Mouse (Mus musculus): Measurements from ENCODE around the gene Dnajc27. TPM values are rescaled to one million over a fixed set of nuclear protein-coding genes. Genes with fewer than 3 reads are reported as not detected.

Gene Dnajc27
- polyA plus RNA-seq, 1 experiment from 2014 or later, result 0.94 TPM

DNA sequence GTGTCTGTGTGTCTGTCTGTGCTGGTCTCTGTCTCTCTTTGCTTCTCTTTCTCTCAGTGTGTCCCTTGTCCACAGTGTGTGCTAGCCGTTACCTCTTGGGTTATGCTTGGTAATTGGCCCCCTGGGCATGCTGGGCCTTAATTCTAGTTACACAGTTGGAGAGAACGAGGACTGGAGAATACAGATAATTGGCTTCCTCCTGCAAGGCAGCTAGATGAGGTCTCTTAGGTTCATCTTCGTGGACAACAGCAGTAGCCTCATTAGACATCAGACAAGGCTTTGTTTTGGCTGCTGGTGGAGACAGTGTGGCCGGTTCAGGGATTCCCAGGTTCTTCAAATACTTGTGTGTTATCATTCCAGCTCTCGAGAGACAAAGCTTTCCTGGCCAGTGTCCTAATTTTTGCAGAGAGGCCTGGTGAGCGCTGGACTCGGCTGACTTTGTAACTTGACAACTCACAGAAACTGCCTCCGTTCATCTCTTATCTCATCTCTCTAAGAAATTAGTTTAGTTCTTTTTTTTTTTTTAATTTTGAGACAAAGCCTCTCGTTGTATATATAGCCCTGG, 31.4 kb upstream of the Dnajc27 start:
- WGBS (ENCODE audit: insufficient replicate concordance), result 48% methylated on average over 9 of the region's 9 CpGs
- H3K9me3 ChIP-seq (replicated peaks; ENCODE audit: control insufficient read depth, low read length), result no peaks in the 10 kb centered on the region
- no peak overlapping the region for H3K9ac ChIP-seq (ENCODE audit: low read depth, low read length)
- no peaks in the 10 kb centered on the region for H3K27me3 ChIP-seq (ENCODE audit: control insufficient read depth, insufficient read depth, low read depth, low read length)
- no peaks in the 10 kb centered on the region for H3K4me1 ChIP-seq (ENCODE audit: control insufficient read depth, low read depth, low read length)
- no peak overlapping the region for H3K27ac ChIP-seq (ENCODE audit: low read length)
- H3K4me2 ChIP-seq (ENCODE audit: low read depth, low read length), result no peak overlapping the region
- H3K4me3 ChIP-seq (ENCODE audit: low read depth, low read length), result no peak overlapping the region
- no peak for ATAC-seq (ENCODE audit: low read depth)
- no peaks in the 10 kb centered on the region for H3K36me3 ChIP-seq (ENCODE audit: control insufficient read depth, insufficient read depth)

DNA sequence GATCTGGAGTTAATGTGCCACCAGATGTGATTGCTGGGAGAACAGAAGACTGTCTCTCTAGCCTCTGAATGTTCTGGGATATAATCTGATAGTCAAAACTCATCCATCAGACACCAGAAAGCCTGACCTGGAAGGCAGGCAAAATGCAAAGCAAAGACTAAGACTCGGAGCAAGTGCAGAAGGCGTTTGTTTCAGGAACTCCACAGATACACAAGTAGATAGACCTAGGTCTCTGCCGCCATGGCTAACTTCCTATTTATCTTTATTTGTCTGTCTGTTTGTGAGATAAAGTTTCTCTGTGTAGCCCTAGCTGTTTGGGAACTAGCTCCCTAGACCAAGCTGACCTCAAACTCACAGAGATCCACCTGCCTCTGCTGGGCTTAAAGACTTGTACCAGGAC, 28.7 kb upstream of the Dnajc27 start:
- WGBS (ENCODE audit: insufficient replicate concordance), result 29% methylated on average over 3 of the region's 3 CpGs
- no peaks in the 10 kb centered on the region for H3K4me1 ChIP-seq (ENCODE audit: control insufficient read depth, low read depth, low read length)
- no peak for ATAC-seq (ENCODE audit: low read depth)
- no peak overlapping the region for H3K4me3 ChIP-seq (ENCODE audit: low read depth, low read length)
- no peak overlapping the region for H3K27ac ChIP-seq (ENCODE audit: low read length)
- H3K36me3 ChIP-seq (ENCODE audit: control insufficient read depth, insufficient read depth), result no peaks in the 10 kb centered on the region
- H3K9me3 ChIP-seq (replicated peaks; ENCODE audit: control insufficient read depth, low read length), result no peaks in the 10 kb centered on the region
- no peak overlapping the region for H3K9ac ChIP-seq (ENCODE audit: low read depth, low read length)
- no peak overlapping the region for H3K4me2 ChIP-seq (ENCODE audit: low read depth, low read length)
- no peaks in the 10 kb centered on the region for H3K27me3 ChIP-seq (ENCODE audit: control insufficient read depth, insufficient read depth, low read depth, low read length)

DNA sequence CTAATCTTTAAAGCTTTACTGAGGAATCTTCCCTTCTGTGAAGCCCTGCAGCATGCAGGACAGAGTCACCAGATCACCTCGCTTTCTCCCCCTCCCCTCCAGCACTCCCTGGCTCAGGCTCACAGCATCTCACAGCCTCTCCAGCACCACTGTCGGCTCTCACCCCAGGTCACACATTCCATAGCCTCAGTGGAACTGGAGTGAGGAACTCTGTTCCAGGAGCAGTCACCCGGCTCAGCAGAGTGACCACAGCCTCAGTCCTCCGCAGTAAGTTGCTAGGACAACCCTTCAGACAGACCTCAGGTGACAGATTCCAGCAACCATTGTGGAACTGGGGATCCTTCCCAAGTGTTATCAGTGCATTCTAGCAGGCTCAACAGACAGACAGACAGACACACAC, 27.5 kb upstream of the Dnajc27 start:
- no peak overlapping the region for H3K9ac ChIP-seq (ENCODE audit: low read depth, low read length)
- no peak for ATAC-seq (ENCODE audit: low read depth)
- H3K4me3 ChIP-seq (ENCODE audit: low read depth, low read length), result no peak overlapping the region
- H3K4me2 ChIP-seq (ENCODE audit: low read depth, low read length), result no peak overlapping the region
- H3K36me3 ChIP-seq (ENCODE audit: control insufficient read depth, insufficient read depth), result no peaks in the 10 kb centered on the region
- no peaks in the 10 kb centered on the region for H3K4me1 ChIP-seq (ENCODE audit: control insufficient read depth, low read depth, low read length)
- 31% methylated on average over 4 of the region's 4 CpGs for WGBS (ENCODE audit: insufficient replicate concordance)
- no peaks in the 10 kb centered on the region for H3K27me3 ChIP-seq (ENCODE audit: control insufficient read depth, insufficient read depth, low read depth, low read length)
- H3K27ac ChIP-seq (ENCODE audit: low read length), result no peak overlapping the region
- no peaks in the 10 kb centered on the region for H3K9me3 ChIP-seq (replicated peaks; ENCODE audit: control insufficient read depth, low read length)

DNA sequence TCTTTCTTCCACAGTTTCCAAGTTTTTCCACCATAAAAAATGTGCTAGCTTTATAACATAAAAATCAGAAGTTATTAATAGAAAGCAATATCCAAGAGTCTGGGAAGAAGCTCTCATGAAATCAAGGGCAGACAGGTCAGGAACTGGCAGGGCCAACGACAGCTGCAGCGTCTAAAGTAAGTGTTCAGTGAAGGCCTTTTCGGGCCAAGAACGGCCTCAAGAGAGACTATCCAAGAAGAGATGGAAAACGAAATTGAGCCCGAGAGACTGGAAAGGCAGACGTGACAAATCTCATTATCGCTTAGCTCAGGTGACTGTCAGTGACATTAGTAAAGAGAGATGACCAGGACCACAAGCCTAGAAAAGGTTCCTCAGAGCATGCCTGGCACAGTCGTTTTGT, 24.1 kb upstream of the Dnajc27 start:
- ATAC-seq (ENCODE audit: low read depth), result no peak
- Histone ChIP-seq H3K4me3 (ENCODE audit: low read depth, low read length) (no peak overlapping the region), H3K27ac (ENCODE audit: low read length) (no peak overlapping the region), H3K4me1 (ENCODE audit: control insufficient read depth, low read depth, low read length) (no peaks in the 10 kb centered on the region), H3K27me3 (ENCODE audit: control insufficient read depth, insufficient read depth, low read depth, low read length) (no peaks in the 10 kb centered on the region), H3K36me3 (ENCODE audit: control insufficient read depth, insufficient read depth) (no peaks in the 10 kb centered on the region), H3K9ac (ENCODE audit: low read depth, low read length) (no peak overlapping the region), H3K4me2 (ENCODE audit: low read depth, low read length) (no peak overlapping the region), H3K9me3 (replicated peaks; ENCODE audit: control insufficient read depth, low read length) (no peaks in the 10 kb centered on the region)
- WGBS (ENCODE audit: insufficient replicate concordance), result 63% methylated on average over 9 of the region's 9 CpGs

DNA sequence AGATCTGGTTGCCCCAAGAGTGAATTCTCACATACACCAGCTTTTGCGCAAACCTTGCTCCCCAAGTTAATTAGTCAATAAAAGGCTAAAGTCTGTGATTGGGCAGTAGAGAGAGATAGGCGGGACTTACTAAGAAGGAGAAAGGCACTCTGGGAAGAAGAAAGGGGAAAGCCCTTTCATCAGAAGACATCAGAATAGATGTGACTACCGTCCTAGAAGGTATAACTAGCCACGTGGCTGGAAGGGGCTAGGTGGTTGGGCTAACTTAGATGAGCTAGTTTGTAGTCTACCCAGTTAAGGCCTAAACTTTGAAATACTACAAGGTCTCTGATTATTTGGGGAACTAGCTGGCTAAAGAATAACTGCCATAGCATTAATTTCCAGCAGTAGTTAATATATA, 22.7 kb upstream of the Dnajc27 start:
- no peaks in the 10 kb centered on the region for H3K36me3 ChIP-seq (ENCODE audit: control insufficient read depth, insufficient read depth)
- H3K4me1 ChIP-seq (ENCODE audit: control insufficient read depth, low read depth, low read length), result no peaks in the 10 kb centered on the region
- H3K4me3 ChIP-seq (ENCODE audit: low read depth, low read length), result no peak overlapping the region
- no peak overlapping the region for H3K27ac ChIP-seq (ENCODE audit: low read length)
- no peak overlapping the region for H3K9ac ChIP-seq (ENCODE audit: low read depth, low read length)
- 71% methylated on average over 4 of the region's 4 CpGs for WGBS (ENCODE audit: insufficient replicate concordance)
- H3K9me3 ChIP-seq (replicated peaks; ENCODE audit: control insufficient read depth, low read length), result no peaks in the 10 kb centered on the region
- H3K4me2 ChIP-seq (ENCODE audit: low read depth, low read length), result no peak overlapping the region
- H3K27me3 ChIP-seq (ENCODE audit: control insufficient read depth, insufficient read depth, low read depth, low read length), result no peaks in the 10 kb centered on the region
- no peak for ATAC-seq (ENCODE audit: low read depth)

DNA sequence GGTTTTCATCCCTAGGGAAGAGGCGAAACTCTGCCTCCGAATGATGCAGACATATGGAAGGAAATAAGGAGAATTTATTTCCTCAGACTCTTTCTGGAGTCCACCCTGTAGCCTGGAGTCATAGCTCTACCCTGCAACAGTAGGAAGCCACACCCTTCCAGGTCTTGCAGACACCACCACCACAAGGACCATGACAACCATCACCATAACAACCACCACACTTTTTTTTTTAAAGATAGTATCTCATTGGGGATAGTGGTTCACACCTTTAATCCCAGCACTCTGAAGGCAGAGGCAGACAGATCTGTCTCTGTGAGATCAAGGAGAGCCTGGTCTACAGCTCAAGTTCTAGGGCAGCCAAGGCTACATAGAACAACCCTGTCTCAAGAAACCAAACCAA, 16.9 kb upstream of the Dnajc27 start:
- no peaks in the 10 kb centered on the region for H3K9me3 ChIP-seq (replicated peaks; ENCODE audit: control insufficient read depth, low read length)
- H3K27me3 ChIP-seq (ENCODE audit: control insufficient read depth, insufficient read depth, low read depth, low read length), result no peaks in the 10 kb centered on the region
- H3K36me3 ChIP-seq (ENCODE audit: control insufficient read depth, insufficient read depth), result no peaks in the 10 kb centered on the region
- ATAC-seq (ENCODE audit: low read depth), result no peak
- 72% methylated on average over 2 of the region's 2 CpGs for WGBS (ENCODE audit: insufficient replicate concordance)
- H3K4me1 ChIP-seq (ENCODE audit: control insufficient read depth, low read depth, low read length), result no peaks in the 10 kb centered on the region; the same call in none of the 2 replicates
- H3K27ac ChIP-seq (ENCODE audit: low read length), result no peak overlapping the region
- no peak overlapping the region for H3K9ac ChIP-seq (ENCODE audit: low read depth, low read length)
- no peak overlapping the region for H3K4me2 ChIP-seq (ENCODE audit: low read depth, low read length)
- H3K4me3 ChIP-seq (ENCODE audit: low read depth, low read length), result no peak overlapping the region

DNA sequence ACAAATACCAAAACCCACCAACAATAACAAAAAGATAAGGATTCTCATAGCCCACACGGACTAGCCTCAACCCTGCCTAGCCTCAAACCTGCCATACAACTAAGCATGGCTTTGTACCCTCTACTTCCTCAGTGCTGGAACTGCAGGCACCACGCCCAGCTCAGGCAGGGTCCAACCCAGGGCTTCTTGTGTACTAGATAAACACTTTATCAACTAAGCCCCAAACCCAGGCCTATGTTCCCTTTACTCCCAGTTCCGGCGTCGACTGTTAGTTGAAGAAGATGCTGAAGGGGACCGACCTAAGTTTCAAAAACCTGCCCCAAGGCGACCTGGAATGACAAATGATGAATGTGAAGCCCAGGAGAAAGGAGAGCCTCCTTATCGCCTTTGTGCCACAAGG, 16.4 kb upstream of the Dnajc27 start:
- Histone ChIP-seq H3K4me1 (ENCODE audit: control insufficient read depth, low read depth, low read length) (no peaks in the 10 kb centered on the region; the same call in none of the 2 replicates), H3K9me3 (replicated peaks; ENCODE audit: control insufficient read depth, low read length) (no peaks in the 10 kb centered on the region), H3K4me2 (ENCODE audit: low read depth, low read length) (no peak overlapping the region), H3K27ac (ENCODE audit: low read length) (no peak overlapping the region), H3K9ac (ENCODE audit: low read depth, low read length) (no peak overlapping the region), H3K4me3 (ENCODE audit: low read depth, low read length) (no peak overlapping the region), H3K27me3 (ENCODE audit: control insufficient read depth, insufficient read depth, low read depth, low read length) (no peaks in the 10 kb centered on the region), H3K36me3 (ENCODE audit: control insufficient read depth, insufficient read depth) (no peaks in the 10 kb centered on the region)
- 40% methylated on average over 8 of the region's 8 CpGs for WGBS (ENCODE audit: insufficient replicate concordance)
- peak; percentile 45; the same call in 1 of the 2 replicates for ATAC-seq (ENCODE audit: low read depth)

DNA sequence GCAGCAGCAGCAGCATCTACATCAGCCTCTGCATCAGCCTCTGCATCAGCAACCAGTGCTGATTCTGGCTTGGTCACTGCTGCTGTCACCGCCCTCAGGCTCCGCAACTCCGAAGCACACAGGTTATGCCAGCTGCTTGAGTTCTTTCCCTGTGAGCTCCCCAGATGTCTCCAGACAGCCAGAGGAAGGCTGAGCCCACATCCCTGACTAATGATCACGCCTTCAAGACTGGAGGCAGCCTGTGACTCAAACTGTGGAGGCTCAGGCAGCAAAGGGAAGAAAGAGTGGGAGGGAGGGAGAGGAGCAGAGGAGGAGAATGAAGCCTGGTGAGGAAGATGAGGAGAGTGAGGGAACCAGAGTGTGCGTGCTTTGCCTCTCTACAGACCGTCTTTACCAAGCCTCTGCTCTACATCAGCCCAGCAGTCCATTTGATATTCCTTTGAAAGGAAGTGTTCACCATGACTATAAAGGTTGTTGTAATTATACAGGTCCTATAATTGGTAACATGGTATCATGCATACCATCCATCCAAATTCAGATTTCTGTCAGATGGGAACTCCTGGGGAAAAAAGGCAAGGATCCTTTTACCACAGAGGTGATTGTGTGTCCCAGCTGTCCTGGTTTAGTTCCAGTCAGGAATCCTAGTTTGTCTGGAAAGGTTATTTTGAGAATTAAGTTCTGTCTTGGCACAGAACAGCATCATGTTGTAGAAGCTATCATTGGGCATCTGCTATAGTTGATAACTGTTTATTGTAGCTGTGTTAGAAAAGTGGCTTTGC, 15.5 kb upstream of the Dnajc27 start:
- Histone ChIP-seq H3K27ac (ENCODE audit: low read length) (no peak overlapping the region), H3K27me3 (ENCODE audit: control insufficient read depth, insufficient read depth, low read depth, low read length) (no peaks in the 10 kb centered on the region), H3K4me1 (ENCODE audit: control insufficient read depth, low read depth, low read length) (no peaks in the 10 kb centered on the region; the same call in none of the 2 replicates), H3K36me3 (ENCODE audit: control insufficient read depth, insufficient read depth) (no peaks in the 10 kb centered on the region), H3K4me2 (ENCODE audit: low read depth, low read length) (no peak overlapping the region), H3K4me3 (ENCODE audit: low read depth, low read length) (no peak overlapping the region), H3K9me3 (replicated peaks; ENCODE audit: control insufficient read depth, low read length) (no peaks in the 10 kb centered on the region), H3K9ac (ENCODE audit: low read depth, low read length) (no peak overlapping the region)
- 59% methylated on average over 6 of the region's 6 CpGs for WGBS (ENCODE audit: insufficient replicate concordance)
- no peak for ATAC-seq (ENCODE audit: low read depth)

DNA sequence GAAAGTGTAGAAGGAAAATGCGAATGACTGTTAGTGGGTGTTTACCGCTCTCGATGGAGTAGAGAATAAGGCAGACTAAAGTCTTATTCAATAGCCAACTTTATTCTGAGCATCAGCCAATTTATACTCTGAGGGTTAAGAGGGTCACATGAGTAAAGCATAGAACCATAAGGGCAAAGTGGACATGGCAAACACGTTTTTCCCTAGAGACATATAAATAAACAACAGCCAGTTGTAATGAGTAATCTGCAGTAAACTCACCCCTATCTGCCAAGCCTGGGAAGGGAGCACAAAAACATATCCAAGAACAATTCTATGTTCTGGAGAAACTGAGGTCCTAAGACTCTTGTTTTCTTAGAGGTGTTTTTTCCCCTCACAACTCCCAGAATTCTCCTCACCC, 13.8 kb upstream of the Dnajc27 start:
- H3K9me3 ChIP-seq (replicated peaks; ENCODE audit: control insufficient read depth, low read length), result no peaks in the 10 kb centered on the region
- H3K36me3 ChIP-seq (ENCODE audit: control insufficient read depth, insufficient read depth), result no peaks in the 10 kb centered on the region
- no peaks in the 10 kb centered on the region for H3K27me3 ChIP-seq (ENCODE audit: control insufficient read depth, insufficient read depth, low read depth, low read length)
- H3K4me3 ChIP-seq (ENCODE audit: low read depth, low read length), result no peak overlapping the region
- no peak overlapping the region for H3K27ac ChIP-seq (ENCODE audit: low read length)
- no peak overlapping the region for H3K4me2 ChIP-seq (ENCODE audit: low read depth, low read length)
- no peak for ATAC-seq (ENCODE audit: low read depth)
- H3K4me1 ChIP-seq (ENCODE audit: control insufficient read depth, low read depth, low read length), result no peaks in the 10 kb centered on the region; the same call in none of the 2 replicates
- 72% methylated on average over 4 of the region's 4 CpGs for WGBS (ENCODE audit: insufficient replicate concordance)
- no peak overlapping the region for H3K9ac ChIP-seq (ENCODE audit: low read depth, low read length)
